Mouse (Mus musculus) liver, embryonic 13.5 days (tissue): ENCODE measurements at regions not wholly inside any gene's neighbourhood (a gene's known extent, or its start where the extent isn't known, plus 50 kb on each side); places are given as distances from the start of the nearest gene placed in this dataset.

Experiments used
- ATAC-seq: fragments of 200-750 bp; cut with Nextera tagmentation; 2 replicates; pipeline ENCODE4 v1.8.0; 2017; ENCODE audit warnings: low read depth, mild to moderate bottlenecking, moderate number of reproducible peaks, moderate library complexity
- DNase-seq: peaks from one replicate; pipeline ENCODE4 v3.0.0; 2022
- H3K27ac ChIP-seq: fragments of 300-500 bp; sonication (generic); 2 replicates; pipeline ENCODE4 v1.5.1; 2015; ENCODE audit warnings: moderate library complexity, mild to moderate bottlenecking, inconsistent platforms
- H3K27me3 ChIP-seq: fragments of 300-500 bp; sonication (generic); 2 replicates; pipeline ENCODE4 v1.6.1; 2015; ENCODE audit warnings: mild to moderate bottlenecking, inconsistent platforms
- H3K36me3 ChIP-seq: fragments of 300-500 bp; sonication (generic); 2 replicates; pipeline ENCODE4 v1.6.1; 2015; ENCODE audit warnings: mild to moderate bottlenecking, inconsistent platforms
- H3K4me1 ChIP-seq: fragments of 300-500 bp; sonication (generic); replicated peaks from 2 replicates; pipeline ENCODE4 v1.6.1; 2015; ENCODE audit warnings: inconsistent platforms
- H3K4me2 ChIP-seq: fragments of 300-500 bp; sonication (generic); 2 replicates; pipeline ENCODE4 v1.6.1; 2015; ENCODE audit warnings: inconsistent platforms, mild to moderate bottlenecking, moderate library complexity
- H3K4me3 ChIP-seq: fragments of 300-500 bp; sonication (generic); replicated peaks from 2 replicates; pipeline ENCODE4 v1.5.1; 2015; ENCODE audit warnings: mild to moderate bottlenecking, inconsistent platforms
- H3K9ac ChIP-seq: fragments of 300-500 bp; sonication (generic); 2 replicates; pipeline ENCODE4 v1.6.1; 2015; ENCODE audit warnings: mild to moderate bottlenecking, inconsistent platforms
- H3K9me3 ChIP-seq: fragments of 300-500 bp; sonication (generic); replicated peaks from 2 replicates; pipeline ENCODE4 v1.6.1; 2016; ENCODE audit warnings: inconsistent platforms
- WGBS: fragments of 180-500 bp; shearing (Covaris S2); methylation state at CpG from one replicate; pipeline ENCODE4 v1.1.7; 2015; ENCODE audit not compliant: insufficient replicate concordance; 5-methylcytosine and 5-hydroxymethylcytosine counted together

DNA sequence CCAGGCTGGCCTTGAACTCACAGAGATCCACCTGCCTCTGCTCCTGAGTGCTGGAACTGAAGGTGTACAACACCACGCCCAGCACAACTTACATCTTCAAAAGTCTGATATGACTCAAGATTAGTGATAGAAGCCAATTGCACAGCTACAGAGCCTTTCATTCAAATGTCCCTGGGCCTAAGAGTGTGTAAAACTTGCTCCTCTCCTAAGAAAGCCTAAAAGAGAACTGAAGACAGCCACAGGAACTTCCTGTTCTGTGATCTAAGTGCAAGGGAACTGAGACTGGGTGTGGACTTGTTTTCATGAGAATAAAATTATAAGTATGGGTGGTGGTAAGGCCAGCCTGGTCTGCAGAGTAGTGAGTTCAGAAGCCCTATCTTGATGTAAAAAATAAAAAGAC, 52.5 kb upstream of the Kdm7a start:
- DNase-seq (no peak), ATAC-seq (no peak)
- Histone ChIP-seq H3K27me3 (peaks cover 51% of the 10 kb centered on the region), H3K36me3 (no peaks in the 10 kb centered on the region), H3K27ac (no peak overlapping the region), H3K9me3 (no peaks in the 10 kb centered on the region), H3K4me3 (no peak overlapping the region), H3K9ac (no peak overlapping the region), H3K4me1 (peaks cover 15% of the 10 kb centered on the region), H3K4me2 (no peak overlapping the region)
- WGBS = 67% methylated on average over 1 of the region's 1 CpGs

DNA sequence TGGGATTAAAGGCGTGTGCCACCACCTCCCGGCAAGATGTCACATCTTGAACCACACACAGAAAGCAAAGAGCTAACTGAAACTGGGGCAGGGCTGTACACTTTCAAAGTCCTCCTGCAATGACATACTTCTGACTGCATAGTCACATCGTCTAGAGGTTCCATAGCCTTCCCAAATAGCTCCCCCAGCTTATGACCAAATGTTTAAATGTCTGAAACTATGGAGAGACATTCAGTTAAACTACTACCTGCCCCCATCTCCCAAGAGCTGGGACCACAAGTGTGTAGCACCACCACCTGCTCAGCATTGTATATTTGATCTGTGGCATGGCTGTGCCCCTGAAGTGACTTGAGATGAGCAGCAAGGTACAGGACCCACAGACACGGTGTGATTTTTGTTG, 52.1 kb upstream of the Kdm7a start:
- Histone ChIP-seq H3K4me3 (no peak overlapping the region), H3K4me1 (peaks cover 11% of the 10 kb centered on the region), H3K36me3 (no peaks in the 10 kb centered on the region), H3K27ac (no peak overlapping the region), H3K4me2 (no peak overlapping the region), H3K27me3 (peaks cover 56% of the 10 kb centered on the region), H3K9me3 (no peaks in the 10 kb centered on the region), H3K9ac (no peak overlapping the region)
- DNase-seq = no peak
- 68% methylated on average over 4 of the region's 4 CpGs for WGBS
- no peak for ATAC-seq

DNA sequence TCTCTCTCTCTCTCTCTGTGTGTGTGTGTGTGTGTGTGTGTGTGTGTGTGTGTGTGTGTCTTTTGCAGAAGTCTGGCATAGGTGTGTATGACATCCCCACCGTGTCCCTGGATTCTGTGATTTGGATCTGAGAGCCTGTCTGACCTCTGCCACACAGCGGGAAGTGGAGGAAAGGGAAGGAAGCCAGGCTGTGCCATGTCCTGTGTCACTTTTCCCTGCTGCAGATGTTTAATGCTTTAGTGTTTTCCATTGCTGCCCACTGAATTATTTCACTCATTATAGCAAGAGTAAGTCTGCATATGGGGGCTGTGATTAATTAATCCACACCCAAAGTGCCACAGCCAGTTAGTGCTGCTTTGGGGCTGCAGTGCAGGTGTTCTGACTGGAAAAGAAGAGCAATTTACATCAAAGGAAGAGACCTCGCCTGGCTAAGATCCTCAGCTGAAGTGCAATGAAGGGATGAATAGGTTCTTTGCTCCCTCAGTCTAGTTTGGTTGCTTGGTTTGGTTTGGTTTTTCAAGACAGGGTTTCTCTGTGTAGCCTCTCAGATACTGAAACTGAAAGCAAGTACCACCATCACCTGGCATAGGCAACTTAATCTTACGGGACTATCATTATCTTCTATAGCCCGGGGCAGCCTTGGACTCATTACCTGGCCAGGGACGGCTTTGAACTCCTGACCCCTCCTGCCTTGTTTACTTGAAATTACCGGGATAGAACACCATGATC, 51.2 kb upstream of the Kdm7a start:
- no peaks in the 10 kb centered on the region for H3K36me3 ChIP-seq
- no peak overlapping the region for H3K27ac ChIP-seq
- DNase-seq (no peak), ATAC-seq (no peak)
- peak overlapping the region; percentile 66; the same call in 1 of the 2 replicates for H3K4me2 ChIP-seq
- WGBS = 42% methylated on average over 7 of the region's 7 CpGs
- no peak overlapping the region for H3K9ac ChIP-seq
- H3K27me3 ChIP-seq = peaks cover 56% of the 10 kb centered on the region
- no peaks in the 10 kb centered on the region for H3K9me3 ChIP-seq
- H3K4me3 ChIP-seq = no peak overlapping the region
- H3K4me1 ChIP-seq = peaks cover 9% of the 10 kb centered on the region; the same call in 1 of the 2 replicates

- DNase-seq (no peak), ATAC-seq (no peak)
- Histone ChIP-seq H3K27me3 (peaks cover 56% of the 10 kb centered on the region), H3K9ac (no peak overlapping the region), H3K4me2 (peak overlapping the region; percentile 66), H3K4me1 (peaks cover 9% of the 10 kb centered on the region; the same call in 1 of the 2 replicates), H3K36me3 (no peaks in the 10 kb centered on the region), H3K9me3 (no peaks in the 10 kb centered on the region), H3K4me3 (peak overlapping the region; percentile 46), H3K27ac (no peak overlapping the region)
- 3% methylated on average over 18 of the region's 18 CpGs for WGBS
Observed at GRCm38 (mm10) chr6:39257111-39257571, 50.6 kb upstream of the Kdm7a start.

DNA sequence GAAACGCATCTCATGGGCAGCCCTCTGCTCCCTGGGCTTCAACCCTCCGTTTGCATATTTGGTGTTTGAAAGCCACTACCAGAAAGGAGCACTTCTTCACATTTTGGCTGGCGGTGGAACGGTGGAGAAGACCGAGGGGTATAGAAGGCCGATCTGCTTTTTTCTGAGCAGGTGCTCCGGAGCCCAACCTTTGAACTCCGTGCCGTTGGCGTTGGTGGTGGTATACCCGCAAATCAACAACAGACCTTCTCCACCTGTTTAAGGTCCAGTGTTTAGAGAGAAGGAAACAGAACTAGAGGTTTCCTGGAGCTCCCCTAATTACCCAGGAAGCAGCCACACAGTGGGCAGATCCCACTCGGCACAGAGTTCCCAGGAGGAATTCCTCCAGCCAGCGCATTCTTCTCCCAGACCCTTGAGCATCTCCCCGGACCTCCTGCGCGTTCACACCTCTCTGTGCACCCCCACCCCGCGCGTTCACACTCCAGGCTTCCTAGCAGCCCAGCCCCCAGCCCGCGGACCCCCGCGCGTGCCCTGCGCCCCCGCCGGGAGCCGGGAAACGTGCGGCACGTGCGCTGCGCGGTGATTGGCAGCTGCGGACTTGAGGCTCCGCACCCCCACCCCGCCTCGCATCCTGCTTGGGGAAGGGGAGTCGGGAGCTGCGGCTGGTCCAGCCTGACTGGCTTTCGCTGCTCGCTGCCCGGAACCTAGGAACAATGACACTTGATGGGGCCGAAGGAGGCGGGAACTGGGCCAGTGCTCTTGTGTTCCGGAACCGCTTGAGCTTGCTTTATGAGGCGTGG, 49.9 kb upstream of the Kdm7a start:
- peaks cover 56% of the 10 kb centered on the region for H3K27me3 ChIP-seq
- H3K36me3 ChIP-seq = no peaks in the 10 kb centered on the region
- H3K4me2 ChIP-seq = peak overlapping the region; percentile 66
- peak overlapping the region; percentile 46 for H3K4me3 ChIP-seq
- H3K27ac ChIP-seq = no peak overlapping the region
- peaks cover 9% of the 10 kb centered on the region; the same call in 1 of the 2 replicates for H3K4me1 ChIP-seq
- peak; percentile 8 for DNase-seq
- H3K9me3 ChIP-seq = no peaks in the 10 kb centered on the region
- H3K9ac ChIP-seq = 0 out of 2 replicates have a peak overlapping the region, but pooled peaks have one; percentile 4
- WGBS = 4% methylated on average over 48 of the region's 48 CpGs
- no peak for ATAC-seq
